Mouse (Mus musculus): ENCODE results near the gene Bcl2l1.

Bcl2l1 gene

DNA sequence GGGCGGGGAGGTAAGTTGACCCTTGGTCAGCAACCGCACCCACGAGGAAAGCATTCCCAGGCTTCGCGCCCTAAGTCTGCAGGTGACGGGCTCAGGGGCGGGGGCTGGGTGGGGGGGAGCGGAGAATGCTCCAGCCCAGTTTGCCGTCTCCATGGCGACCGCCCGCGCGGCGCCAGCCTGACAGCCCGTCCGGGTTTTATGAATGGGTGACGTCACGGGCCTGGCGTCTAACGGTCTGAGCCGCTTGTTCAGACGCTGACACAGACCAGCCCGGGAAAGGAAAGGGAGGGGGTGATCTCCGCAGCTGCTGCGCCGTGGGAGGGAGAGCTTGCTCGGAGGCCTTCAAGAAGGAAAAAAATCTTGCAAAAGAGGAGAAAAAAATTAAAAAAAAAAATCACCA, 96.5 kb downstream of the Bcl2l1 start:
- DNase-seq: peak; percentile 98

DNA sequence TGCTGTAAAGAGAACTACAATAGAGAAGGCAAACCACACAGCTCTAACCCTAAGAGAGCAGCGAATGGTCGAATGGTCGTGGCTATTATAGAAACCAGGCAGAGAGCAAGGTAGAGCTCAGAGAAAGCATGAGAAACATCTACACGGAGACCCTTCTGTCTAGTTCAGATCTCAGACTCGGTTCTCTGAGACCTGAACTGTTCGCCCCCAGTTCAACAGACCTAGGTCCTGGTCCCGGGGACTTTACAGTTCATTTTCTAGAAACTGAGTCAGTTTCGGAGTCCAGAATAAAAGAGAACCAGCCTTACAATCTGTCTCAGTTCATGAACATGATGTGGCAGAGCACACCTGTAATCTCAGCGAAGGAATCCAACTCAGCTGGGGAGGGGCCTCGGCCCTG, 97.0 kb downstream of the Bcl2l1 start:
- no peak for DNase-seq

DNA sequence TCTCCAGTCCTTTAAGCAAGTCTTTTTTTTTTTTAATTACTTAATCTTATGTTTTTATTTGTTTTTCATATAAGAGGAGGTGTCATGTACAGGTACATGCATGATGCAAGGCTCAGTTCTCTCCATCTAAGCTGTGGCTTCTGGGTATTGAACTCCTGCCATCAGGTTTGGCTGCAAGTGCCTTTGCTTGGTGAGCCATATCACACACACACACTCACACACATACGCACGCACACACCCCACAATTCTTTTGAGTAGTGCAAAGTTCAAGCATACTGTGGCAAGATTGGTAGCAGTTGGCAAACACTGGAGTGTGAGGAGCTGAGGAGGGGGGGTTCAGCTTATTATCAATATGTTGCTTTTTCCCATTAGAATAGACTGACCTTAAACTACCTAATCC, 98.3 kb downstream of the Bcl2l1 start:
- no peak for DNase-seq

All from lung, postnatal 10 days (tissue).